ENCODE assay signal across 9 mouse cellular contexts in genomic region chr8:106307586-106307985, GRCm38 (mm10). TPM values are rescaled to one million over a fixed set of nuclear protein-coding genes. Genes with fewer than 3 reads are reported as not detected.
DNase-seq lines count a peak whose midpoint lies in the region; ATAC-seq and TF ChIP-seq lines count a peak whose summit lies in the region.
"Had no signal": no experiment of that assay in that cellular context is flagged by ENCODE, and none has a peak within 500 bp of the region (broad histone marks: within the 10 kb centered on the region; RNA-seq: fewer than 3 reads in every experiment).

No protein-coding gene starts in this region.

- no peak for TF ChIP-seq CTCF in forebrain, postnatal 0 days (IDR thresholded peaks at IDR 0.05; ENCODE audit: low read depth)

- H3K27ac ChIP-seq in forebrain, postnatal 0 days (ENCODE audit: low read depth, low read length): no peak overlapping the region
- H3K27ac ChIP-seq: embryonic facial prominence, embryonic 12.5 days had no signal

- no peak overlapping the region for H3K4me3 ChIP-seq in forebrain, postnatal 0 days (ENCODE audit: low read depth, low read length)
- H3K4me3 ChIP-seq: embryonic facial prominence, embryonic 12.5 days had no signal

- no peaks in the 10 kb centered on the region for H3K4me1 ChIP-seq in forebrain, postnatal 0 days (ENCODE audit: insufficient read depth)

- H3K27me3 ChIP-seq in forebrain, postnatal 0 days (ENCODE audit: insufficient read depth, low read length): no peaks in the 10 kb centered on the region
- H3K27me3 ChIP-seq: embryonic facial prominence, embryonic 12.5 days had no signal

- no peak overlapping the region for H3K9ac ChIP-seq in forebrain, postnatal 0 days
- H3K9ac ChIP-seq: embryonic facial prominence, embryonic 12.5 days had no signal

- peaks cover 3% of the 10 kb centered on the region; the same call in 1 of the 2 replicates for H3K36me3 ChIP-seq in forebrain, postnatal 0 days (ENCODE audit: insufficient read depth)
- H3K36me3 ChIP-seq: embryonic facial prominence, embryonic 12.5 days had no signal

- H3K9me3 ChIP-seq in forebrain, postnatal 0 days (ENCODE audit: low read length): no peaks in the 10 kb centered on the region
- H3K9me3 ChIP-seq: embryonic facial prominence, embryonic 12.5 days had no signal

- ATAC-seq in forebrain, postnatal 0 days: no peak

- H3K4me2 ChIP-seq in forebrain, postnatal 0 days (ENCODE audit: low read depth): no peak overlapping the region
- H3K4me2 ChIP-seq: embryonic facial prominence, embryonic 12.5 days had no signal

- 80% methylated on average over 2 of the region's 2 CpGs for WGBS in forebrain, postnatal 0 days

- DNase-seq in adrenal gland, adult 8-10 months: peak; percentile 9
- no peak for DNase-seq in adrenal gland, postnatal 4 days (ENCODE audit: low spot score in 2 of 2)
- peak; percentile 17 for DNase-seq in urinary bladder, postnatal 14 days (ENCODE audit: low spot score)
- no peak for DNase-seq in urinary bladder, adult 18-20 months (ENCODE audit: low spot score in 2 of 2)
- DNase-seq in lung, postnatal 10 days: peak; percentile 32
- no peak for DNase-seq in thymus, postnatal 4 days
- DNase-seq in forebrain, postnatal 0 days: no peak
- DNase-seq in left cerebral cortex, adult 18-20 months (ENCODE audit: low spot score in 2 of 2): no peak

RNA-seq across cellular contexts. Expression of gene Smpd3, which starts 30.2 kb away (rescaled TPM):
- total RNA-seq in adrenal gland, adult 8-10 months (2022): 10 to 100 TPM in 3 of 4 experiments, 1 to 10 TPM in 1; 8.3 to 13.7 (median 11.4) TPM
- total RNA-seq in adrenal gland, postnatal 4 days (2021): 10 to 100 TPM; 16.4 to 17.0 TPM
- total RNA-seq in forebrain, postnatal 0 days (2014; rRNA removed): 103 and 114 TPM in 2 replicates
- 63.1 and 84.8 TPM in 2 replicates for polyA plus RNA-seq in forebrain, postnatal 0 days (2015; fragmentation: Nextera tagmentation; extraction: Ambion mirVana)
- total RNA-seq in left cerebral cortex, adult 18-20 months (2021): 10 to 100 TPM; 51.2 to 59.3 TPM

Comparison
In these comparisons a context has a peak if more than half of its experiments do, and no peak if none do; other contexts are left out.
1. DNase-seq: peak in adrenal gland, adult 8-10 months (single experiment), urinary bladder, postnatal 14 days (single experiment) and lung, postnatal 10 days (single experiment); none in adrenal gland, postnatal 4 days (0 of 2), urinary bladder, adult 18-20 months (0 of 2), thymus, postnatal 4 days (single experiment), forebrain, postnatal 0 days (single experiment) and left cerebral cortex, adult 18-20 months (0 of 2).